Mouse (Mus musculus) adrenal gland, adult 2 months (tissue): ENCODE data around the gene Iqch. TPM values are rescaled to one million over a fixed set of nuclear protein-coding genes. Genes with fewer than 3 reads are reported as not detected.

Experiments used
- DNase-seq: peaks from one replicate; pipeline ENCODE4 v3.0.0; 2021
- polyA plus RNA-seq: library from polyadenylated mRNA; depleted of rRNA; stranded (reverse); fragments of >200 nt; gene quantifications from 2 replicates; pipeline ENCODE4 v1.2.3, GENCODE M21; 2012; rRNA removed
- total RNA-seq, 2 experiments: library from RNA; stranded (reverse); gene quantifications; 2 replicates each; pipeline ENCODE4 v1.2.3; 2021

The Iqch gene
- total and polyA plus RNA-seq, 3 experiments = 0.12 TPM; not detected in 2

DNA sequence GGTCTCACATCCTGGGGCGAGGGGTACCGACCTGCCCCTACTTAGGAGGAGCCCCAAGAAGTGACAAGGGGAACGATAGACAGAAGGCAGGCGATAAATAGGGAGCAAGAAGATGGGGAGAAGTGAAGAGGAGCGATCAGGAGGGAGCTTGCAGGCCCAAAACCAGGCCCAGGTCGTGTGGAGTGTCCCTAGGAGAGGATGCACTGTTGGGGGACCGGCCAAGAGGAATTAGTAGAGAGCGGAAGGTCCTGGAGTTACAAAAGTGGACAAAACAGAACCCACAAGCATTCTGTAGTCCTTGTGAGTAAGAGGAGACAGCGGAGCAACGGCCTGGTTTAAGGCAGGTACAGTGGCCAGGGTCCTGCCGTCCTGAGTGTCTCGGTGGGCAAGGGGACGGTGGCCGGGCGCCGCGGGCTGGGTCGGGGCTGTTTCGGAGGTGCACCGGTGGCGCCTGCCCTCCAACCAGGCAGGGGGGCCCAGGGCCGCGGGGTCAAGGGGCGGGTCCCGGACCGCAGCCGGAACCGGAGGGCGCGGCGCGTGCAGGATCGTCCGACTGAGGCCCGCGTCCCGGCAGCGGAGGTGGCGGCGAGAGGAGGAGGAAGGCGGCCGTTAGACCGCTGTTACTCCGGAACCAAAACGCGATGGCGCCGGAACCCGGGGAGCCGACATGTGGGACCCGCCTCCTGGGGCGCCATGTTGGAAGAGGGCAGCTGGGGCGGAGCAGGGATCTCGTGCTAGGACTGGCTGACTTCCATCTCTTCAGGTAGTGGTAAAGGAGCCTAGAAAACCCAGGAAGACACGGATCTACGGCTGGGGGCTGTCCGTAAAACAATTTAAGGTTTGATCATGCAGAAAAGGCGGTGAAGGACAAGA, 224.8 kb downstream of the Iqch start, which contains the start of gene Map2k5:
Map2k5 (minus strand) TSS at position 633 of the 873 bp plus-strand sequence.
- DNase-seq = peak; percentile 94

DNA sequence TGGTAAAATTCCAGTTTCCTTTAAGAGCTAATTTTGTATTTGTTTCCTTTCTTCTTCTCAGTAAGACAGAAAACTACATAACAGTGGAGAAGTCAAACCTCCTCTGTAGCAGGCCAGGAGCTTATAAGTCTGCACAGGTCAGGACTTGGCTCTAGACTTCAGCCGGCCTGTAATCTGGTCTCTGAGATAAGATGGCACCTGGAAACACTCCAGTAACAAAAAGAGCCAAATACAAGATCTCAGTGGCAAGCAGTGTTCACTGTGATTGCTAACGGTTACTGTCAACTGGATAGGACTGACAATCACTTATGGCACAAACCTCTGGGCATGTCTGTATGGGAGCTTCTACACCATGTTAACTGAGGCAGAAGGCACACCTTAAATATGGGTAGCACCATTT, 229.0 kb downstream of the Iqch start:
- no peak for DNase-seq

DNA sequence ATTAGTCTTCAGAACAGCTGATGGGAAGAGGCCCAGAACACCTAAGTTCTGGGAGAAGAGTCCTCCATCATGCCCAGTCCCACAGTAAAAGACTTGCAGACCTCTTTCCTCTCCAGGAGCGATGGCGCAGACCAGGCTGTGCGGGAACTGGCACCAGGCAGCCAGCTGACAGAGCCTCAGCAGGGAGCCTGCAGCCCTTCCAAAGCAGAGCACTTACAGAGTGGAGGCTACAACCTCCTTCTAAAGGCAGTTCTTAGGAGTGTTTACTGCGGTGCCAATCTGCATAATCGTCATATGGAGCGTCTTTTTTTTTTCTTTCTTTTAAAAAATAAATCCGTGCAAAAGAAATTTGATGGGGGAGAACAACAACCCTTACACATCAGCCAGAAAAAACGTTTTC, 229.8 kb downstream of the Iqch start:
- DNase-seq = no peak

Other genes with a start within 250 kb of the Iqch start
- gene Map2k5, start 224.6 kb downstream of the Iqch start, total RNA-seq = 10 to 100 TPM; 23.9 to 31.1 TPM
- 86.9 and 96.0 TPM in 2 replicates for gene Map2k5, start 224.6 kb downstream of the Iqch start, polyA plus RNA-seq
- 10 to 100 TPM; 43.3 to 50.5 TPM for gene 2300009A05Rik, start 203.2 kb downstream of the Iqch start, total RNA-seq
- gene 2300009A05Rik, start 203.2 kb downstream of the Iqch start, polyA plus RNA-seq = 228 and 230 TPM in 2 replicates
- 10 to 100 TPM; 21.9 to 32.3 TPM for gene Aagab, start 167 bp upstream of the Iqch start, total RNA-seq
- gene Aagab, start 167 bp upstream of the Iqch start, polyA plus RNA-seq = 11.8 and 14.1 TPM in 2 replicates
- 10 to 100 TPM; 30.4 to 33.7 TPM for gene Smad3, start 155.5 kb upstream of the Iqch start, total RNA-seq
- 29.5 and 41.9 TPM in 2 replicates for gene Smad3, start 155.5 kb upstream of the Iqch start, polyA plus RNA-seq